Mouse (Mus musculus): ENCODE results near the gene Trmt10b. TPM values are rescaled to one million over a fixed set of nuclear protein-coding genes. Genes with fewer than 3 reads are reported as not detected.

Trmt10b gene
- polyA plus RNA-seq (2017; shearing (Covaris generic)) = 10.0 TPM

GRCm38 (mm10) chr4:45296662-45297564, at the start of gene Trmt10b:
Gene Trmt10b (plus strand): TSS chr4:45297127.

GRCm38 (mm10) chr4:45341669-45342249, 44.8 kb downstream of the Trmt10b start, which contains the start of gene Dcaf10:
Gene Dcaf10 (plus strand): TSS chr4:45342101.

DNA sequence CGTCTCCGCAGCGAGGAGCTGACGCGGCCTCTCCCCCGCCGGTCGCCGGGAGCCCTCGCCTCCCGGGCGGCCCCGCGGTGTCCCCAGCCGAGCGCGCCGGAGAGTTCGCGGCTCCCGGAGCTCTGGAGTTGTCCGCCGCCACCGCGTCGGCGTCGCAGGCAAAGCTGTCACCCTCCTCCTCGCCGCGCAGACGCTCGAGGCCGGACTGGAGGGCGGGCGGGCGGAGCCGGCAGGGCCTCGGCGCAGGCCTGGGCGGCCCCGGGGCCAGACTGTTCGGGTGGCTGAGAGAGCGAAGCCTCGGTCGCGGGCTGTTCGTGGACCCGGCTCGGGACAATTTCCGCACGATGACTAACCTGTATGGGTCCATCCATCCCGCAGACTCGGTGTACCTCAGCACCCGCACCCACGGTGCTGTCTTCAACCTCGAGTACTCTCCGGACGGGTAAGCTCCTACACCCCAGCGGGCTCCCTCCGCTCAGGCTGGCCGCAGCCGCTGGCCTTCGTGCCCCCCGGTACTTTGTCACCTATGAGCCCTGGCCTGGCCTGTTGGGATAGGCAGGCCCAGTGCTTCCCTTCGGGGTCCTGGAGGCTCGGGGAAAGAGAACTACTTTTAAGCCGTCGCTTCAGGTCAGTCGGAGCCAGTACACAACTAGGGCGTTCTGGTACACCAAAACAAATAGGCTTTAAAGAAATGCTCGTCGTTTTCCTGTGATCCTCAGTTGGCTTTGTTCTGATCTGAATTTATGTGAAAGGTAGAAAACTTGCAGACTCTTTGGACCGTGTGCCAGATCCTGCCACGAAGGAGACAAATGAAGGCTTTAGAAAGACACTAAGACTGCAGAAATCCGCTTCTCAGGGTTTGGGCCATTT, 45.6 kb downstream of the Trmt10b start, which contains the start of gene Exosc3:
Gene Exosc3 (minus strand): TSS at position 447 of the 870 bp plus-strand sequence.

Other genes with a start within 250 kb of the Trmt10b start
- 1.8 TPM for gene Fbxo10, start 212.5 kb upstream of the Trmt10b start, polyA plus RNA-seq (2017; shearing (Covaris generic))
- gene Tomm5, start 189.0 kb upstream of the Trmt10b start, polyA plus RNA-seq (2017; shearing (Covaris generic)) = 73.6 TPM
- gene Frmpd1, start 112.3 kb upstream of the Trmt10b start, polyA plus RNA-seq (2017; shearing (Covaris generic)) = 0.07 TPM
- gene Dcaf10, start 45.0 kb downstream of the Trmt10b start, polyA plus RNA-seq (2017; shearing (Covaris generic)) = 23.7 TPM
- gene Exosc3, start 45.6 kb downstream of the Trmt10b start, polyA plus RNA-seq (2017; shearing (Covaris generic)) = 93.9 TPM
- gene Slc25a51, start 111.6 kb downstream of the Trmt10b start, polyA plus RNA-seq (2017; shearing (Covaris generic)) = 36.6 TPM
- gene Shb, start 235.3 kb downstream of the Trmt10b start, polyA plus RNA-seq (2017; shearing (Covaris generic)) = 1.2 TPM

Measured in effector memory CD4-positive, alpha-beta T cell, adult 7 months (primary cell).